Mouse (Mus musculus) thymus, postnatal 36 days (tissue): ENCODE results near the gene Cep152.

ENCODE experiments used
- DNase-seq, 2 experiments: peaks; one replicate each; pipeline ENCODE4 v3.0.0; 2022; ENCODE audit warnings: mixed read lengths in 2 of 2

Gene Cep152

DNA sequence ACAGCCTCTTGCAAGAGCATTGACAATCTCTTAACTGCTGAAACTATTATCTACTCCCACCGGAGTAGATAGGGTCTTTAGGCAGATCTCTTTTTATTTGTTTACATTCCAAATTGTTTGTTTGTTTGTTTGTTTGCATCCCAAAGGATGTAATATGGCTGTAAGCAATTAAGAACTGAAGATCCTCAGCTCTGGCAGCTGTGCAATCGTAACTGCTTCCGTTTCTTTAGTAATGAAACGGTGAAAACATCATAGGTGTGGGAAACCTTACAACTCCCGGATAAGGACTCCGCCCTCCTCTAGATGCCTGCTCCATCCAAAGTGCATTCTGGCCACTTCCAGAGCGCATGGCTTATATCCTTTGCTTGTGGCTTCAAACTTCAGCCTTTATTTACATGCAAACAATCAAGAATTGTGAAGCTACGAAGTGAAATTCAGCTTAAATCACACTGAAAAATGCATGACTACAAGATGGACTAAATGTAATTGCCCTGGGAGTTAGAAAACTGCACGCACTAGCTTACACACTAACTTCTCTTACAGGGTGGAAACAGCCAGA, 707 bp downstream of the Cep152 start:
- DNase-seq = no peak

- no peak for DNase-seq
Measured at GRCm38 (mm10) chr2:125623211-125623610, 1.7 kb downstream of the Cep152 start.

DNA sequence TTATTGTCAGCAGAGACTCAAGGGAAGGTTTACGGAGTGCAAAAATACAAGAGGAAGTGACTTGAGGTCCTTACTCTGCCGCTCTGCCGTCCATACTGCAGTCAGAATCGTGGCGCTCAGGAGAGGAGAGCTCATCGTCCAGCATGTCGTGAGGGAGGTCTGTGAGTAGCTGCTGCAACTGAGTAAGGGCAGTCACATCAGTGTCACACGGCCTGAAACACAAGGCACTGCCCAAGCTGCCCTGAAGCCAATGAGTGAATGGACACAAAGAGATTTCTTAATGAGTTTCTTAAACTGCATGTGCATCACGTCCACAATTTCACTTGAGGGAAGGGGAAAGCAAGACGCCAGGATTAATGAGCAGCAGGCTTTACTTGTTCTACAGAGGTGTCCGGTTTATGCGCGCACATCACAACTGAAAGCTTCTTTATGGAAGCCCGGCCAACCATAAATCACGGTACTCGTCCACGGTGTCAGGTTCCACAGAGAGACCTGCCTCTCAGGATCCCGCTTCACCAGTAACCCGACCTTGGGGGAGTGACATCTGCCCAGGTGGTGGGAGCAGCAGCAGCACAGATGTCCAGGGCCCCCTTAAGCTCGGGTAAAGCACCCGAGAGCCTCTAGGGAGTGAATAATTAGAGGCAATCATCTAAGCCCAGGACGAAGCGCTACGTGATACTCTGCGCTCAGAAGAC, 4.6 kb downstream of the Cep152 start:
- DNase-seq = no peak

DNA sequence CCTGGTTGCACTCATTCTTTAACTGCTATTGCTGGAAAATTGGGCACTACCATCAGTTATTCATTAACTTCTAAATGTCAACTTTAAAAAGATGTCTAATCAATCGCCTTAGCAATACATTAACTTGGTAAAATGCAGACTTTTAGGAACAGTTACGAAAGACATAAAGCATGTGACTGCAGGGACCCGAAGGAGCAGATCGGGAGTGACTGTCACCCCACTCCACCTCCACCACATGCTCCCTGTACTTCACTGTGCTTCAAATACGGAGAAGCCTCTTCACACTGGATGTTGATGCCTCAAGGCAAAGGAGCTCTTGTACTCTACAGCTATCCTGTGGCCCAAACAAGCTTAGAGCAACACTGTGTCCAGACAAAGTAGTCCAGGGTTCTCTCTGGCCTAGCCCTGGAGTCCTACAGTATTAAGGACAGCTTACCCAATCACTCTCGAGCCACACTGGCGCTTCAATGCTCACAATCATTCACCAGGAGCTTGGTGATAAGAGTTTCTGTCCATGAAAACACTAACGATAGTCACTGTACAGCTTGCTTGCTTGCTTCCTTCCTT, 9.0 kb downstream of the Cep152 start:
- DNase-seq = no peak

DNA sequence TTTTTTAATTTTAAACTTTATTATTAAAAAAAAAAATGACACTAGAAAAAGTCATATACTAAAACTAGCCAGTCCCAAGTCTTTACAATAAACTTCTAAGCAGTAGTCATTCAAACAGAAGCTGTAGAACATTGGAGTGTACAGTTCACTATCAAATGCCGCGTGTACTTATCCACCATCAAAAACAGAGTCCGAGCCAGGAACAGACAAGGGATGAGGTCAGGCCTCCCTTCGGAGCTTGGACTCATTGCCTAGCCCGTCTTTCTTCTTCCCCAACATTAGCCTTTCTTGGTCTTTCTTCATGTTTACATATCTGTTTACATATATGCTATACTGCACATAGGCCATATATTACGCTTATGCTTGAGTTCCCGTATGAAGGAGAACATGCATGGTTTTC, 9.5 kb downstream of the Cep152 start:
- no peak for DNase-seq

- DNase-seq = no peak
Measured at GRCm38 (mm10) chr2:125606220-125606845, 18.6 kb downstream of the Cep152 start.

GRCm38 (mm10) chr2:125604646-125605045, 20.3 kb downstream of the Cep152 start:
- DNase-seq = peak in 1 of 2 experiments; percentile 6

DNA sequence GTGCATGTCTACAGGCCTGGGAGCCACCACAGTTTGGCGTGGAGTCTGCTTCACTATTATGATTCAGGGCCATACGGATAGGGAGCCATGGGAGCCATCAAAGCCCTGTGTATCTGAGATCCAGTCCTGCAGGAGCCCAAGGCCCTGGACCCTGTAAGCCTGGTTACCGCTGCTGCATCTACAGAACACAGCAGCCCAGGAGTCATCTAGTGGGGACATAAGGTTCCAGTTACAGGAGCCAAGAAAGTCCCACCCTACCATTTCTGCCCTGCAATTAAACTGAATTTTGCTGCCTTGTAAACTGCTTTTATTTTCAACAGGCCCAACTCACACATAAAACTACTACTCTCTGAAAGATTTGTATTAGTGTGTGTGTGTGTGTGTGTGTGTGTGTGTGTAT, 21.9 kb downstream of the Cep152 start:
- DNase-seq = no peak

DNA sequence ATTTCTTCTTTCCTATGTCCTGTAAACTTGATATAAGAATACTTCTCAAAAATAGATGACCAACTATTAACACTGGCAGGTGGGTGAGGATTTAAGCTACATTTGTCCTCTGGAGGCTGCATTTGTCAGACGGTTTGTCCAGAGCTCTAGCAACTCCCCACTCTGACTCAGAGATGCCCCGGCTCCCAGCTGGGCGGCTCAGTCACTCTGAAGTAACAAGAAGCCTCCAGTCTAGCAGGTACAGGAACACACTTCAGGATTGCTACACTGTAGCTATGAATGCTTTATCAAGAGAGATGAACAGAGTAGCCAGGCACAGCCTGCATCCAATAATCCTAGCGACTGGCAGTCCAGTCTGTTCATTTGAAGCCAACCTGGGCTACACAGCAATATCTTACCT, 26.0 kb downstream of the Cep152 start:
- DNase-seq = no peak

- no peak for DNase-seq
Measured at GRCm38 (mm10) chr2:125598251-125598650, 26.7 kb downstream of the Cep152 start.

DNA sequence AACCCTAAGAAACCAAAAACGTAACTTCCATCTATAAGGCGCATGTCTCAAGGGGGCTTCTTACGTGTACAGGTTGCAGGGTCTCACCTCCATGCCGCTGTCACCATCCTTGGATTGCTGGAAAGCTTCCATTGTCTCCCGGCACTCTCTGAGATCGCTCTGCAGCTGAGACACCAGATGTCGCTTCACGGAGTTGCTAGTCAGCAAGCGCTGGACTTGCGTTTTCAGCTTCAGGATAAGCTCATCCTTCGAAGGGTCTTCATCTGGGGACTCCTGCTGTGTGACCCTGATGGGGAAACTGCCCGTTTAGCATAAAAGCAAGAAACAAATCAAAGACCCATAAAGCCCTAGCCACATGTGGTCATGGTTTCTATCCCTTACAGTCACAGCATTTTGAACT, 30.1 kb downstream of the Cep152 start:
- DNase-seq = no peak

- no peak for DNase-seq
Measured at GRCm38 (mm10) chr2:125594072-125594471, 30.8 kb downstream of the Cep152 start.

GRCm38 (mm10) chr2:125591895-125592294, 33.0 kb downstream of the Cep152 start:
- DNase-seq = no peak

- no peak for DNase-seq
Measured at GRCm38 (mm10) chr2:125589287-125589686, 35.6 kb downstream of the Cep152 start.

DNA sequence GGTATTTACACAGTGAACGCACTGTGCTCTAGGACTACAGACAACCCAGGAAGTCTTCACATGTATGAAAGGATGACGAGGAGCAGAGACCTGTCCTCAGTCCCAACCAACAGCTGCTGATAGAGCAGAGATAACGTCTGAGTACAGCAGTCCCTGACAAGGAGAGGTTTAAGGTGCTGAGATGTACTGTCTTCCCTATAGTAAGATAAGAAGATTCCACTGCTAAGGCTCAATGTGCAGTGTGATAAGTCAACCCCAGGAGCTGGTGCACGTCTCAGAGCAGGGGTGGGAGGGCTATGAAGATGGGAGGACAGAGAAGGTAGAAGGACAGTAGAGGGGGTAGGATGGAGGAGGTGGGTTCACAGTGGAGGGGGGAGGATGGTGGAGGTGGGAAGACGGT, 43.8 kb downstream of the Cep152 start:
- DNase-seq = no peak

DNA sequence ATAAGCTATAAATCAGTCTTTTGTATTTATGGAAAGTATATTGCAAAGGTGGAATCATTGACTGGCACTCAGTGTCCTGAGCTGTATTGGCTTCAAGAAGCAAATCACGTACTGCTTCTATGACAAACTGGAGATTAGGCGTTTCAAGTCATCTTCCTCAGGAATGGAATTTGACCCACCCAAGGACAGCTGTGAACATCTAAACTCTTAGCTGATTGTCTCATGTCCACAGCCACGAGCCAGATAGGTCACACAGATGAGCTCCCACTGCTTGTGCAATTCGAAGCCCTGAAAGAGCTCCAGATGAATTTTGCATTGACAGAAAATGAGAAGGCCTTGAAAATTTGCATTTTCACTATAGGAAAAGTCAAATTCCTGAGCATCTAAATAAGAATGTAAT, 47.2 kb downstream of the Cep152 start:
- no peak for DNase-seq

GRCm38 (mm10) chr2:125576498-125576897, 48.4 kb downstream of the Cep152 start:
- no peak for DNase-seq

DNA sequence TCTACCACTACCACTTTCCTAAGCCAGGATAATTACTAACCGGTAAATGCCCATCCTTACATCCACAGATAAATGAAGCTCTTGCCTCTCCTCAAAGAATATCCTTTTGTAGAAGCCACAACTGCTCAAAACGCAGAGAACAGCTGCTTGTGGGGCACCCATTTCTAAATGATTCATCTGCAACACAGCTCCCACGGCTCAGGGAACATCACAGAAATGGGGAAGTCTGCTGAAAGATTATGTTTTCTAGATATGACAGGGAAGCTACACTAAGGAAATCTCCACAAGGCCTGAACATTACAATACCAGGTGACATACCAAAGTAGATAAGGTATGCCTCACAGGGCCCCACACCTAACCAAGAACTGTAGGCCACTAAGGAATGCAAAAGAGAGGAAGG, 49.1 kb downstream of the Cep152 start:
- DNase-seq = no peak

DNA sequence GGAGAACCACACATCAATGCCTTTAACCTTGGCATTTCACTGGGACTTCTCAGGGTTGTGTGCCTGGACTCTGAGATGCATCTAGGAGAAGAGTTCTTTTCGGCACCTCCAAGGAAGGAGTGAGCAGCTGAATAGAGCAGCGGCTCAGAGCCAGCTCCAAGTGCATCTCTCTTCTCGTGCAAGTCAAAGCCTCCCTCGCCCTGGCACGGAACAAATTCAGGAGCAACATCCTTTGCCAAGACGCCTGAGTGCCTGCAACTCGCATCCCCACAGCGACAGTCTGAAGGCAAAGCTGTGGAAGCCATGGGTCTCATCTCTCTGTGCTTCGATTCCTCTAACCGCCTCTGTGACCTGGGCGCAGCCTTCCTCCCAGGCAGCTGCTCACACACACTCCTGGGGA, 61.0 kb downstream of the Cep152 start:
- DNase-seq = no peak

DNA sequence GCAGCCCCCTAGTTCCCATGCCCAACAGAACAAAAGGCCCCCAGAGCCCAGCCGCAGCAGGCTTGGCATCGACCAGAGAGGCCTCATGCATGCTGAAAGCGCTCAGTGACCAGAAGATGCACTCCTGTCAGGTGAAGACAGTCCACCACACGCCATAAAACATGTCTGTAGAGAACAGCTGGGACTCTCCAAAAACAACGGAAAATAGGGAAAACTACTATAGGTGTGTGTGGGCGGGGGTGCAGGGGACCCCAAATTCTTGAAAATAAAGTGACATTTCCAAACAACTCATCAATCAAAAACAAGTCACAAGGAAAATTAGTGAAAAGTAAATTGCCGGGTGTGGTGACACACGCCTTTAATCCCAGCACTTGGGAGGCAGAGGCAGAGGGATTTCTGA, 62.5 kb downstream of the Cep152 start:
- DNase-seq = no peak

DNA sequence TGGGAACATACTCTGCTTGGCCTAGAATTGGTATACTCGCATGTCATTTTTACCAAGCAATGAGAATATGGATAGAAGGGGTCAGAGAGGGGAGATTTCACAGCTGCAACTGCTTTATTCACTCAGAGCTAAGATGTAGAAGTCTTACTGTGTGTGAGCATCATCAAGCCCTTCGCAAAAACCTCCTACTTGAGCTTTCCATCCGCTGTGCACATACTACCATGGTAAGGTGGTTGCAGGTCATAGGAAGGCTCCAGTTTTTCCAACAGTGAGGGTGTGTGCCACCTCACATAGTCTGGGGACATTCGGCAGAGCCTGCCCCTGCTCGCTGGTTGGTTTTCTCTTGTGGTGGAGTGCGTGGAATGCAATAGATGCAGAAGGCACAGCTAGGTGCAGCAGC, 64.9 kb downstream of the Cep152 start:
- no peak for DNase-seq

DNA sequence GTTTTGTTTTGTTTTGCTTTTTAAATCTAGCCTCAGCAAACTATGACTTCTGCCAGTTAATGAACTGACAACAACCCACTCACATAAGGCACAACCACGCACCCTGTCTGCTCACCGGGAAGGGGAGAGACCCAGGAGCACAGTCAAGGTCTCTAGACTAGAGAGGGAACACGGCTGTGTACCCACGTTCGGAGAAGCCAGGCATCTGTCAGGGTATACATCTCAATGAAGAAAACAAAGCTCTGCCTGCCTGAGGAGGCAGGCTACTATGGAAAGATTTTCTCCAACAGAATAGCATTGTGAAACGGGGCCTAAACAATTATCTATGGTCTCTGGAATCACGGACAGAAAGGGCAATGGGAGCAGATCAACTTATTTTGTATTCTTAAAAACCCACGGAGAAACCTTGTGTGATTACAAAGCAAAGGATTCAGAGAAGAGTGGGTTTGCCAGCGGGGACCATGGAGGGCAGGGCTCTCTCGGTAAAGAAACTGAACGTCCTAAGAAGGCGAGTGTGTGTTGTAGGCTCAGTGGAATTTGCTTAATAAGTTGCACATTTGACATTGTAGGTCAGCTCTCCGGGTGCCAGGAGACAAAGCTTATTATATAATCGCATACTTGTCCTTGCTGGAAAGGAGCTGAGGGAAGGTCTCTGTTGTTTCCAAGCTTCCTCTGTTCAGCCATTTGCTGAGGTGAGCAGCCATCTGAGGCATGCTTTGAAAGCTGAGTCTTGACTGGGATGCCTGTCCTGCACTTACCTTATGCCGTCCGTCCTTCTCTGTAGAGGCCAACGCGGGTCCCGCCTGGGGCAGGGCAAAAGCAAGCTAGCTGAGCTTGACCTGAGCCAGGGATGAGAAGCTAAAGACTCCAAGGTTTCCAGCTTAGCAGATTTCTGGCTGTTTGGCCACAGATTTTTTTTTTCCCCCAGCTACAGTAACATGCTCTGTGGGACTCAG, 66.0 kb downstream of the Cep152 start:
- DNase-seq = no peak

- no peak for DNase-seq
Measured at GRCm38 (mm10) chr2:125555830-125556229, 69.1 kb downstream of the Cep152 start.
